Mouse (Mus musculus) left cerebral cortex, postnatal 4 days (tissue): ENCODE results near the gene Mrpl47. TPM values are rescaled to one million over a fixed set of nuclear protein-coding genes. Genes with fewer than 3 reads are reported as not detected.

Experiments
- total RNA-seq, 2 experiments: library from RNA; stranded (reverse); gene quantifications; 2 replicates each; pipeline ENCODE4 v1.2.3; 2021

The Mrpl47 gene
- total RNA-seq, 2 experiments from 2014 or later: 21.4 to 24.0 TPM

Other genes with a start within 250 kb of the Mrpl47 start
- under 1 TPM in 1 of 2 experiments, not detected in 1; 0.60 TPM for gene Kcnmb3, start 245.4 kb downstream of the Mrpl47 start, total RNA-seq
- 10 to 100 TPM; 55.2 to 60.8 TPM for gene Zfp639, start 227.3 kb downstream of the Mrpl47 start, total RNA-seq
- gene Mfn1, start 208.1 kb downstream of the Mrpl47 start, total RNA-seq: 100 to 1,000 TPM; 102 to 128 TPM
- 100 to 1,000 TPM; 148 to 154 TPM for gene Gnb4, start 121.0 kb downstream of the Mrpl47 start, total RNA-seq
- gene Actl6a, start 31.3 kb downstream of the Mrpl47 start, total RNA-seq: 10 to 100 TPM; 21.6 to 23.9 TPM
- gene Ndufb5, start 615 bp downstream of the Mrpl47 start, total RNA-seq: 100 to 1,000 TPM; 140 to 145 TPM
- gene Usp13, start 79.9 kb upstream of the Mrpl47 start, total RNA-seq: 10 to 100 TPM; 25.3 to 28.5 TPM